Mouse (Mus musculus) heart, adult 2 months (tissue): Measurements from ENCODE around the gene Ppp6r3. TPM values are rescaled to one million over a fixed set of nuclear protein-coding genes. Genes with fewer than 3 reads are reported as not detected.

ENCODE experiments used
- DNase-seq, 2 experiments: peaks; one replicate each; pipeline ENCODE4 v3.0.0; 2021
- H3K27ac ChIP-seq: fragments of 200-600 bp; 2 replicates; pipeline ENCODE4 v1.8.1; 2022
- H3K27me3 ChIP-seq: fragments of 200-500 bp; 2 replicates; pipeline ENCODE4 v1.6.1; 2012; ENCODE audit warnings: mild to moderate bottlenecking, low read length, inconsistent platforms, mixed read lengths; ENCODE audit not compliant: control insufficient read depth, insufficient read depth
- H3K36me3 ChIP-seq: fragments of 200-500 bp; 2 replicates; pipeline ENCODE4 v1.6.1; 2012; ENCODE audit warnings: low read length, inconsistent platforms; ENCODE audit not compliant: control insufficient read depth, insufficient read depth
- H3K4me1 ChIP-seq: fragments of 200-500 bp; 2 replicates; pipeline ENCODE4 v1.6.1; 2011; ENCODE audit warnings: low read length; ENCODE audit not compliant: control insufficient read depth, insufficient read depth
- H3K4me3 ChIP-seq: fragments of 200-600 bp; 2 replicates; pipeline ENCODE4 v1.8.1; 2022
- H3K79me2 ChIP-seq: fragments of 200-500 bp; replicated peaks from 2 replicates; pipeline ENCODE4 v1.6.1; 2012; ENCODE audit warnings: mild to moderate bottlenecking, inconsistent platforms, low read length, moderate library complexity, mixed read lengths; ENCODE audit not compliant: control insufficient read depth, insufficient read depth
- H3K9ac ChIP-seq: fragments of 200-500 bp; 2 replicates; pipeline ENCODE4 v1.6.1; 2012; ENCODE audit warnings: low read depth, mild to moderate bottlenecking, control low read depth, inconsistent platforms, low read length, mixed read lengths
- CTCF ChIP-seq: fragments of 200-600 bp; IDR thresholded peaks from 2 replicates; pipeline ENCODE4 v1.8.1; 2022; ENCODE audit warnings: antibody characterized with exemption, mild to moderate bottlenecking, moderate library complexity
- EP300 ChIP-seq: fragments of 200-500 bp; IDR thresholded peaks from 2 replicates; pipeline ENCODE4 v1.6.1; 2011; ENCODE audit warnings: low read depth, low read length, control low read depth; ENCODE audit not compliant: insufficient read depth
- POLR2A ChIP-seq: fragments of 200-500 bp; IDR thresholded peaks from 2 replicates; pipeline ENCODE4 v1.6.1; 2011; ENCODE audit warnings: mild to moderate bottlenecking, low read depth, low read length, control low read depth; ENCODE audit not compliant: insufficient read depth
- WGBS: fragments of 180-500 bp; shearing (Covaris S2); methylation state at CpG from one replicate; pipeline ENCODE4 v1.1.7; 2018; 5-methylcytosine and 5-hydroxymethylcytosine counted together
- intact Hi-C: fragments of 180-260 bp; cut with DNase I; formaldehyde crosslinking; loops from one replicate; pipeline ENCODE4 v1.15.1; 2025
- long read RNA-seq: library from polyadenylated mRNA; stranded (forward); transcript quantifications from one replicate; pipeline ENCODE4 v2.0.0, GENCODE M21; 2021
- polyA plus RNA-seq: library from polyadenylated mRNA; depleted of rRNA; stranded (reverse); fragments of >200 nt; gene quantifications from 2 replicates; pipeline ENCODE4 v1.2.3, GENCODE M21; 2012; rRNA removed
- total RNA-seq, 2 experiments: library from RNA; stranded (reverse); gene quantifications; 2 replicates each; pipeline ENCODE4 v1.2.3; 2021

Gene Ppp6r3
- total RNA-seq = 10 to 100 TPM; 72.9 to 79.3 TPM
- polyA plus RNA-seq = 45.8 and 63.4 TPM in 2 replicates
- long read RNA-seq, full-length matches to known transcripts = 25 of 50 reads
- long read RNA-seq, partial matches to known transcripts = 9 of 50 reads
- long read RNA-seq, other reads (novel, unspliced or antisense) = 16 of 50 reads

GRCm38 (mm10) chr19:3575632-3576384 is at the start of gene Ppp6r3:
Ppp6r3 (minus strand) TSS chr19:3575749.
- H3K9ac ChIP-seq = peak within 1 kb of the TSS; percentile 95
- TF ChIP-seq POLR2A = peak; percentile 91
- TF ChIP-seq CTCF = no peak
- TF ChIP-seq EP300 = peak; percentile 71; the same call in 1 of the 2 replicates
- peak; percentile 94 to 98 for DNase-seq
- H3K4me1 ChIP-seq = peaks cover 12% of the 10 kb centered on the region
- peak within 1 kb of the TSS; percentile 99 for H3K27ac ChIP-seq
- 1% methylated on average over 51 of the region's 51 CpGs for WGBS
- peaks cover 7% of the 10 kb centered on the region for H3K79me2 ChIP-seq
- no peaks in the 10 kb centered on the region for H3K27me3 ChIP-seq
- intact Hi-C loops = loop anchor here (2.0 to 10.0 kb wide), 2 partner anchors 41 to 251 kb away; partner anchors contain the start of gene Cpt1a
- H3K4me3 ChIP-seq = peak within 1 kb of the TSS; percentile 98
- peaks cover 20% of the 10 kb centered on the region for H3K36me3 ChIP-seq

DNA sequence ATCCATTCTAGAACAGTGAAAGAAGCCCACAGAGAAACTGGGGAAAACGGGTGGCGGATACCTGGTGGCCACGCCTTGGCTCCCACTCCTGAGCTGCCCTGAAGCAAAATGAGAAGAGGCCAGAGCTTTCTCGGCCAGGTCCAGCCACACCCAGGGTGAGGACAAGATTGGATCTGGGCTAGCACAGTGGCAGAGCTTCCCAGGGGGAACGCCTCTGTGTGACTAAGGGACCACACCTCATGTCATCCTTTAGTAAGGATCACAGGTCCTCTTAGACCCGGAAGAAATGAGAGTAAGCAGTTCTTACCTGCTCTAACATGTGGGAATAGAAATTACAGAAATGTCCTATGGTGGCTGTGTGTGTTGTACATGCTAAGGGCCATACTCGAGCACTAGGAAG is 49.6 kb upstream of the Ppp6r3 start:
- Histone ChIP-seq H3K4me3 (no peak overlapping the region), H3K27ac (no peak overlapping the region)

GRCm38 (mm10) chr19:3623824-3624223 is 48.3 kb upstream of the Ppp6r3 start:
- no peaks in the 10 kb centered on the region for H3K27me3 ChIP-seq
- H3K9ac ChIP-seq = no peak overlapping the region
- WGBS = 53% methylated on average over 5 of the region's 5 CpGs
- intact Hi-C loops = loop anchor here (1.0 to 2.0 kb wide), 3 partner anchors 63 to 95 kb away; partner anchors contain the start of gene Lrp5
- DNase-seq = peak; percentile 62 to 80
- no peak overlapping the region for H3K4me3 ChIP-seq
- no peaks in the 10 kb centered on the region for H3K79me2 ChIP-seq
- 0 out of 2 replicates have a peak, but pooled peaks cover 3% of the 10 kb centered on the region for H3K4me1 ChIP-seq
- H3K27ac ChIP-seq = no peak overlapping the region
- H3K36me3 ChIP-seq = no peaks in the 10 kb centered on the region
- TF ChIP-seq CTCF (peak; percentile 72), POLR2A (no peak)

More for the DNA sequence above, 49.6 kb upstream of the Ppp6r3 start:
- Histone ChIP-seq H3K27me3 (no peaks in the 10 kb centered on the region), H3K36me3 (no peaks in the 10 kb centered on the region), H3K4me1 (0 out of 2 replicates have a peak, but pooled peaks cover 3% of the 10 kb centered on the region), H3K9ac (no peak overlapping the region), H3K79me2 (no peaks in the 10 kb centered on the region)
- 82% methylated on average over 7 of the region's 7 CpGs for WGBS
- intact Hi-C loops = loop anchor here (2.0 kb wide), 1 partner anchor 62 kb away; the partner anchor contains the start of gene Lrp5
- TF ChIP-seq POLR2A (no peak), EP300 (no peak), CTCF (no peak)
- no peak for DNase-seq

DNA sequence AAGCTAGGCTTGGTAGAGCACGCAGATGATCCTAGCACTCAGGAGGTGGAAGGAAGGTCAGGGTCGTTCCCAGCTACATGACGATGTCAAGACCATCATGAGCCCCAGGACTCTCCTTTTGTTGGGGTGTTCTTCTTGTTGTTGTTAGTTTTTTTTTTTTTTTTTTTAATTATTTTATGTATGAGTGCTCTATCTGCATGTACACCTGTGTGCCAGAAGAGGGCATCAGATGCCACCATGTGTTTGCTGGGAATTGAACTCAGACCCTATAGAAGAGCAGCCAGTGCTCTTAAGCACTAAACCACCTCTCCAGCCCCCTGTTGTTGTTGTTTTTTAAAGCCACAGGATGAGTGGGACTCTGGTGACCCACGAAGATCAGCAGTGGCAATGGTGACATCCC is 47.7 kb upstream of the Ppp6r3 start:
- WGBS = 88% methylated on average over 4 of the region's 4 CpGs
- Histone ChIP-seq H3K79me2 (no peaks in the 10 kb centered on the region), H3K9ac (no peak overlapping the region), H3K27me3 (no peaks in the 10 kb centered on the region), H3K4me3 (no peak overlapping the region), H3K36me3 (no peaks in the 10 kb centered on the region), H3K4me1 (0 out of 2 replicates have a peak, but pooled peaks cover 3% of the 10 kb centered on the region), H3K27ac (no peak overlapping the region)
- TF ChIP-seq EP300 (no peak), POLR2A (no peak), CTCF (peak; percentile 6; the same call in 1 of the 2 replicates)
- intact Hi-C loops = no loop called here
- DNase-seq = no peak

DNA sequence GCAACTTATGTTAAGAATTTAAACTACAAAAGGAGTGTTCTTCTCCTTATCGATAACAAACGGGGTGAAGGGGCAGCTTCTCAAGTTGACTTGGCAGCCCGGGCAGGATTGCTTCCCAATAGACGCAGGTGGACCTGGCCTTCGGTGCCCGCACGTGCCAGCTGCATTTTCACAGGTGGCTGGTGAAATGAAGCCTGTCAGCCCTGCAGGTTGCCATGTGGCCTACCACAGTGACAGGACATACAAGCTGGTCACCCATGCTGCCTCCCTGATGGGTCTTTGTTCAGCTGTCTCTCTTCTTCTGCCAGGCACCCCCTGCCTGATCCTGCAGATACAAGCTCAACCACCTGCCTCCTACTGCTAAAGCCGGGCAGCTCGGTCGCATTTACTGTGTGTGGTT is 45.3 kb upstream of the Ppp6r3 start:
- H3K79me2 ChIP-seq = no peaks in the 10 kb centered on the region
- no peak for TF ChIP-seq EP300
- TF ChIP-seq POLR2A = no peak
- no peaks in the 10 kb centered on the region for H3K27me3 ChIP-seq
- H3K9ac ChIP-seq = no peak overlapping the region
- H3K4me1 ChIP-seq = 0 out of 2 replicates have a peak, but pooled peaks cover 3% of the 10 kb centered on the region
- H3K36me3 ChIP-seq = no peaks in the 10 kb centered on the region
- 92% methylated on average over 10 of the region's 10 CpGs for WGBS
- DNase-seq = no peak
- H3K4me3 ChIP-seq = no peak overlapping the region
- H3K27ac ChIP-seq = no peak overlapping the region
- intact Hi-C loops = no loop called here

GRCm38 (mm10) chr19:3619359-3619758 is 43.8 kb upstream of the Ppp6r3 start:
- Histone ChIP-seq H3K27me3 (no peaks in the 10 kb centered on the region), H3K4me3 (no peak overlapping the region), H3K36me3 (no peaks in the 10 kb centered on the region), H3K79me2 (no peaks in the 10 kb centered on the region), H3K4me1 (0 out of 2 replicates have a peak, but pooled peaks cover 3% of the 10 kb centered on the region), H3K9ac (no peak overlapping the region), H3K27ac (no peak overlapping the region)
- no peak for DNase-seq
- no peak for TF ChIP-seq EP300
- no peak for TF ChIP-seq POLR2A
- peak; percentile 70 for TF ChIP-seq CTCF
- WGBS = 84% methylated on average over 2 of the region's 2 CpGs
- intact Hi-C loops = no loop called here
